Mouse (Mus musculus) intestine, embryonic 14.5 days (tissue): Measurements from ENCODE around the gene Zdhhc11. TPM values are rescaled to one million over a fixed set of nuclear protein-coding genes. Genes with fewer than 3 reads are reported as not detected.
"Not testable (repeated sequence)": the region's sequence is repeated elsewhere in the genome, so short reads cannot be mapped to it uniquely, and the experiment has no call there.

Experiments used
- ATAC-seq: fragments of 200-750 bp; cut with Nextera tagmentation; replicated peaks from 2 replicates; pipeline ENCODE4 v1.8.0; 2017; ENCODE audit warnings: low read depth, moderate number of reproducible peaks, moderate TSS enrichment, moderate library complexity; ENCODE audit not compliant: low FRiP score, low TSS enrichment
- DNase-seq: peaks from one replicate; pipeline ENCODE4 v3.0.0-alpha.2; 2018; ENCODE audit warnings: low spot score
- H3K27ac ChIP-seq: fragments of 300-500 bp; sonication (generic); 2 replicates; pipeline ENCODE4 v1.5.1; 2014; ENCODE audit warnings: low read depth, mild to moderate bottlenecking, control low read depth
- H3K27me3 ChIP-seq: fragments of 300-500 bp; sonication (generic); replicated peaks from 2 replicates; pipeline ENCODE4 v1.6.1; 2014; ENCODE audit warnings: low read length, control low read depth; ENCODE audit not compliant: control insufficient read depth, insufficient read depth
- H3K36me3 ChIP-seq: fragments of 300-500 bp; sonication (generic); 2 replicates; pipeline ENCODE4 v1.6.1; 2014; ENCODE audit warnings: low read length, control low read depth; ENCODE audit not compliant: control insufficient read depth, insufficient read depth
- H3K4me1 ChIP-seq: fragments of 300-500 bp; sonication (generic); replicated peaks from 2 replicates; pipeline ENCODE4 v1.6.1; 2014; ENCODE audit warnings: low read length, control low read depth, mixed read lengths; ENCODE audit not compliant: control insufficient read depth, insufficient read depth
- H3K4me2 ChIP-seq: fragments of 300-500 bp; sonication (generic); 2 replicates; pipeline ENCODE4 v1.6.1; 2014; ENCODE audit warnings: low read length
- H3K4me3 ChIP-seq: fragments of 300-500 bp; sonication (generic); 2 replicates; pipeline ENCODE4 v1.5.1; 2014; ENCODE audit warnings: low read depth, low read length, control low read depth, mixed read lengths
- H3K9ac ChIP-seq: fragments of 300-500 bp; sonication (generic); 2 replicates; pipeline ENCODE4 v1.6.1; 2014; ENCODE audit warnings: mild to moderate bottlenecking, low read length
- H3K9me3 ChIP-seq: fragments of 300-500 bp; sonication (generic); 2 replicates; pipeline ENCODE4 v1.6.1; 2016; ENCODE audit warnings: low read length, control low read depth; ENCODE audit not compliant: control insufficient read depth
- WGBS: fragments of 180-500 bp; shearing (Covaris S2); extraction: QIAGEN DNeasy Blood & Tissue Kit; methylation state at CpG from one replicate; pipeline ENCODE4 v1.1.7; 2014; 5-methylcytosine and 5-hydroxymethylcytosine counted together
- polyA plus RNA-seq: library from polyadenylated mRNA; unstranded; fragments of >200 nt; fragmentation: Nextera tagmentation; extraction: Ambion mirVana; gene quantifications from 2 replicates; pipeline ENCODE4 v1.2.1, GENCODE M21; 2014

The Zdhhc11 gene
- polyA plus RNA-seq, 1 experiment from 2014 or later, result not detected

DNA sequence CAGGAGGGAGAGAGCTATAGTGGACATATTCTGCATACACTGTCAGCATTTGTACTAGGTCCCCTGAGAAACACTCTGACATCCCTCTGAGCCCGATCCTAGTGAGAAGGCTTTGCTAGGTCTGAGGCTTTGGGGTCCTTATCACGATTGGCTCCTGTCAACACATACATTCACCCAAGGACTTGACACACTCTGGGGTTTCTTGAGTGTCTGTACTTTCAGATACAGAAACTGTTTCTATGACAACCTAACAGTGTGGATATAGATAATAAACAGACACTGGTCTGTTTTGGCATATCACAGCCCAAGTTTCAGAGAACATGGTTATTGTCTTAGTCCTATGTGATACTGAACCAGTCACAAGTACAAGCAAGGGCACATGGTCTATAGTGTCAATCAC lies 27.1 kb downstream of the Zdhhc11 start:
- DNase-seq (no peak), ATAC-seq (no peak)
- H3K4me1 ChIP-seq, result no peaks in the 10 kb centered on the region
- no peaks in the 10 kb centered on the region for H3K9me3 ChIP-seq
- H3K9ac ChIP-seq, result no peak overlapping the region
- no peaks in the 10 kb centered on the region for H3K36me3 ChIP-seq
- no peak overlapping the region for H3K4me2 ChIP-seq
- H3K27ac ChIP-seq, result no peak overlapping the region
- 83% methylated on average over 2 of the region's 2 CpGs for WGBS
- no peak overlapping the region for H3K4me3 ChIP-seq
- H3K27me3 ChIP-seq, result no peaks in the 10 kb centered on the region

DNA sequence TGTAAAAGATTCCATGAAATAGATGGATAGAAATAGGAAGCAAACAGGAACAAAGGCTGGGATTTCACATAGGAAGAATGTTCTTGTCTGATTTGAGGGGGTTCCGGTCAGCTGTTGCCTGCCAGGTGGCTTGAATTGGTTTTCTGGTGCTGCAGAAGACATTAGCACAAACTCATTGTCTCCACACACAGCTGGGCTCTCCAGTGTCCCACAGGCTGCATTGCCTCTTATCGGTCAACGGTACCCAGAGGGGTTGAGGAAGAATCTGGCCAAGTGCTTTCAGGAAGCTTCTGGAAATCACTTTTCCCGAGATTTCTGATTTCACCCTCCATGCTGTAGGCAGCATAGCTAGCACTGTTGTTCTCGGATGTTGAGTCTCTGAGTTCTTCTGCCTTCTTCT lies 27.6 kb downstream of the Zdhhc11 start:
- no peak for ATAC-seq
- no peaks in the 10 kb centered on the region for H3K36me3 ChIP-seq
- no peak for DNase-seq
- H3K9ac ChIP-seq, result no peak overlapping the region
- H3K4me3 ChIP-seq, result no peak overlapping the region
- H3K4me2 ChIP-seq, result no peak overlapping the region
- H3K9me3 ChIP-seq, result no peaks in the 10 kb centered on the region
- H3K4me1 ChIP-seq, result no peaks in the 10 kb centered on the region
- H3K27ac ChIP-seq, result no peak overlapping the region
- H3K27me3 ChIP-seq, result no peaks in the 10 kb centered on the region
- 82% methylated on average over 5 of the region's 5 CpGs for WGBS

DNA sequence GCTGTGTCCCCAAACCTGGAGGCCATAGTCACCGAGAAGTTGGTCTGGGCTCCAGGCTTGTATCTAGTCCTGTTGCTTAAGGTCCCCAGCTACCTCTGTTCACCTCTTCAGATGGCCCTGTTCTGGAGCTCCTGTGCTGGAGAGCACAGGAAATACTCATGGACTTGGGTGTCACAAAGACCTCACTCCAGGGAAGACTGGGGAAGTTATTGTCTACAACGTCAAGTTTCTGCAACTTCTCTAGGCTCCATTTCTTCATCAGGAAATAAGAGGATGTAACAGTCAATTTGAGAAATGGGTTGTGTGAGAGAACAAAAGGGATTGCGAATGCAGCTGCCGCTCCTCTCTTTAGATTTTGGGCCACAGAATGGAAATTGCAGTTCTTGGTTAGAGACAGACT lies 32.8 kb downstream of the Zdhhc11 start:
- H3K27me3 ChIP-seq, result no peaks in the 10 kb centered on the region
- no peak overlapping the region for H3K27ac ChIP-seq
- no peaks in the 10 kb centered on the region for H3K4me1 ChIP-seq
- ATAC-seq (no peak), DNase-seq (no peak)
- no peaks in the 10 kb centered on the region for H3K9me3 ChIP-seq
- 85% methylated on average over 4 of the region's 4 CpGs for WGBS
- no peak overlapping the region for H3K9ac ChIP-seq
- H3K36me3 ChIP-seq, result no peaks in the 10 kb centered on the region
- H3K4me2 ChIP-seq, result no peak overlapping the region
- no peak overlapping the region for H3K4me3 ChIP-seq

DNA sequence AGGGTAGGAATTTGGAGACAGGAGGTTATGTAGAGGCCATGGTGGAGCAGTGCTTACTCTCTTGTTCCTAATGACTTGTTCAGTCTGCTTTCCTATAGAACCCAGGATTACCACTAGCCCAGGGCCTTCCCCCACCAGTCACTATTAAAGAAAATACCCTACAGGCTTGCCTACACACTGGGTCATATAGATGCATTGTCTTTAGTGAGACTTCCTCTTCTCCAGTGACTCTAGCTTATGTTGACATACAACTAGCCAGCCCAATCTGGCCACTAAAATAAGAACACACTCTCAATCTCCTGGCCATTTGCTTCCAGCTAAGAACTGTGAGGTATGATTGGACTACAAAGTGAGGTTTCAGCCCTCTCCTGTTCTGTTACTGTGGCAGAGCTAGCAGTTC lies 36.9 kb downstream of the Zdhhc11 start:
- Histone ChIP-seq H3K9ac (no peak overlapping the region), H3K36me3 (no peaks in the 10 kb centered on the region), H3K4me1 (no peaks in the 10 kb centered on the region), H3K9me3 (no peaks in the 10 kb centered on the region), H3K27me3 (0 out of 2 replicates have a peak, but pooled peaks cover 2% of the 10 kb centered on the region), H3K27ac (no peak overlapping the region), H3K4me3 (no peak overlapping the region), H3K4me2 (no peak overlapping the region)
- no peak for ATAC-seq
- DNase-seq, result no peak

DNA sequence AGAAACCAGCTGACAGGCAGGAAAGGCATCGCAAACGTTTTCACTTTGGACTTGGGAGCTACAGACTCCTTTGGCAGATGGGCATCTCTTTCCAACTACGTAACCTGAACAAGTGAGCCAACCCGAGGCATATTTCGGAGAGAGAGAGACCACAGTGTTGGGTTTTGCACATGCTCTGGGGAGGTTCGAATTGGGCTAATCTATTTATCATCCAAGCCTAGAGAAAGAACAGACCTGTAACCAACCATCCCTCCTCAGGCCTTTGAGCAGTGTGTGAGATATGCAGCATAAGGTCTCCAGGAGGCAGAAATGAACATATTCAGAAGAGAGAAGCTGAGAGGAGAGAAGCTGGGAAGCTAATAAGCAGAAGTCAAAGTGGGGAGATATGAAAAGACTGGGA lies 37.3 kb downstream of the Zdhhc11 start:
- H3K27ac ChIP-seq, result no peak overlapping the region
- no peak overlapping the region for H3K4me2 ChIP-seq
- H3K9me3 ChIP-seq, result no peaks in the 10 kb centered on the region
- no peaks in the 10 kb centered on the region for H3K36me3 ChIP-seq
- ATAC-seq (no peak), DNase-seq (no peak)
- 80% methylated on average over 6 of the region's 6 CpGs for whole genome bisulfite sequencing
- no peaks in the 10 kb centered on the region for H3K4me1 ChIP-seq
- H3K4me3 ChIP-seq, result no peak overlapping the region
- 0 out of 2 replicates have a peak, but pooled peaks cover 3% of the 10 kb centered on the region for H3K27me3 ChIP-seq
- H3K9ac ChIP-seq, result no peak overlapping the region

DNA sequence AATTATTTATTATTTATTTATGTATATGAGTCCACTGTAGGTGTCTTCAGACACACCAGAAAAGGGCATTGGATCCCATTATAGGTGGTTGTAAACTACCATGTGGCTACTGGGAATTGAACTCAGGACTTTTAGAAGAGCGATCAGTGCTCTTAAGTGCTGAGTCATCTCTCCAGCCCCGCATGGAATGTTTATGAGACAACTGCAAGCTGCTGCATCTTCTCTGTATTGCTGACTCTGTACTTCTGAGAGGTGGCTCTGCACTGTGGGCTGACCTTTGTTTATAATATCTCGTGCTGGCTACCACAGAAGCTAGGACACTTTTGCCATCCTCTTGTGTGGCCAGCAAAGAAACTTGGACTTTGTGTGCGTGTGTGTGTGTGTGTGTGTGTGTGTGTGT lies 37.8 kb downstream of the Zdhhc11 start:
- no peaks in the 10 kb centered on the region for H3K4me1 ChIP-seq
- H3K36me3 ChIP-seq, result no peaks in the 10 kb centered on the region
- ATAC-seq (no peak), DNase-seq (no peak)
- no peak overlapping the region for H3K27ac ChIP-seq
- H3K4me2 ChIP-seq, result no peak overlapping the region
- H3K9me3 ChIP-seq, result no peaks in the 10 kb centered on the region
- H3K27me3 ChIP-seq, result 0 out of 2 replicates have a peak, but pooled peaks cover 3% of the 10 kb centered on the region
- no peak overlapping the region for H3K4me3 ChIP-seq
- no peak overlapping the region for H3K9ac ChIP-seq
- WGBS, result 58% methylated on average over 4 of the region's 4 CpGs

DNA sequence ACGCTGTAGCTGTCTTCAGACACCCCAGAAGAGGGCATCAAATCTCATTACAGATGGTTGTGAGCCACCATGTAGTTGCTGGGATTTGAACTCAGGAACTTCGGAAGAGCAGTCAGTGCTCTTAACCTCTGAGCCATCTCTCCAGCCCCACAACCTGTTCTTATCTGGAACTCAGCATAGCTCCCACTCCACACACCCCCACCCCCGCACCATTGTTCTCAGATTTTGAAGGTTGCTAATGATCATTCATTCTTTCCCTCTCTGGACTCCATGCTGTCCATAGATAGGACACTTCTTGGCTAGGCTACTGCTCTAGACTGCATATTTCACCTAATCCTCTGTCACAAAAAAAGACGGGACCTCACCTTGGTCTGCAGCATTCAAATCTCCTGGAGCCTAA lies 43.2 kb downstream of the Zdhhc11 start:
- H3K9me3 ChIP-seq, DNase-seq, H3K27ac ChIP-seq, H3K9ac ChIP-seq, H3K4me1 ChIP-seq, H3K4me3 ChIP-seq, ATAC-seq, H3K4me2 ChIP-seq, H3K36me3 ChIP-seq: not testable (repeated sequence)
- WGBS, result 83% methylated on average over 4 of the region's 4 CpGs
- H3K27me3 ChIP-seq, result peaks cover 23% of the 10 kb centered on the region

DNA sequence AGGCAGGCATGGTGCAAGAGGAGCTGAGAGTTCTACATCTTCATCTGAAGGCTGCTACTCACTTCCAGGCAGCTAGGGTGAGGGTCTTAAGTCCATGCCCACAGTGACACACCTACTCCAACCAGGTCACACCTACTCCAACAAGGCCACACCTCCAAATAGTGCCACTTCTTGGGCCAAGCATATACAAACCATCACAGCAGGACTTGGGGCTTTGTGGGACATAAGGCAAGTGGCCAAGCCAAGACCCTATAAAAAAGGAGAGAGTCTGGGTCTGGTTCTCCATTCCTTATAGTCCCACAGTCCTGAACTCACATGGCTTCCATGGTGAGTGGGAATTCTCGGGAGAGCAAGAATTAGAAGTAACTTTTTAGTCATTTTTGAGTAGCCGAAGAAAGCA lies 44.6 kb downstream of the Zdhhc11 start:
- H3K4me2 ChIP-seq, ATAC-seq, H3K36me3 ChIP-seq, H3K27ac ChIP-seq, H3K9ac ChIP-seq, DNase-seq, H3K4me3 ChIP-seq, H3K4me1 ChIP-seq, H3K9me3 ChIP-seq: not testable (repeated sequence)
- peaks cover 29% of the 10 kb centered on the region for H3K27me3 ChIP-seq
- WGBS, result 73% methylated on average over 2 of the region's 2 CpGs

DNA sequence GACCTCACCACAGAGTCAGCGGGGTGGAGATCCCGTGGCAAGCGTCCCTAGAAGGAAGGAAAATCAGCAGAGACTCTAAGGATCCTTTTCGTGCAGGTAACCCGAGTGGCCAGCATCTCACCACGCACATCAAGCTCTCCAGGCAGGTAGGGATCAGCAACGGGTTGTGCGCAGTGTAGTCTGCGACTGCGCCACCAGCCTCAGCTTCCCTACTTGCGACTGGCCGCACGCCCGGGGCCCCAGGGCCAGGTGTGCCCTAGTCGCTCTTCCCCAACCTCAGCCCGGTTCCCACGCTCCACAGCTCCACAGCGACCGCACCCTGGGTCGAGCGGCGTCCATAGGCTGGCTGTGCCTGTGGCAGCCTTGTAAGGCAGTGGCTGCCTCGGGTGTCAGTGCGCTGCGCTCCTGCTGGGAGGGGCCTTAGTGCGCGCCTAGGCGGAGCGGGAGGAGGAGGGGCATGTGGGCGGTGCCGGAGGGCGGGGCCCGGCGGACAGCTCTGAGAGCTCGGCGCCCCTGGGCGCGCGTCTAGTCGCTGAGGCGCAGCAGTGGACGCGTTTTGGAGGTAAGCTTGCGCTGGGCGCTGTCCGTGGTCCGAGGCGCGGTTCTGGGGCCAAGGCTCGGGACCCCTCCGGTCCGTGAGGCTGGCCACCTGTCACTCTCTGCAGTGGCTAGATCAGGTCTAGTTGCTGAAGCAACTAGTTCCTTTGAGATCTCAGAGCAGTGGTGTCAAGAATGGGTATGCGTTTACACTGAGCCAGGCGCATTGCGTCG lies 45.5 kb downstream of the Zdhhc11 start, which contains the start of gene Tppp:
Gene Tppp, plus strand, starts transcription at position 460 of the 771 bp plus-strand sequence.
- Histone ChIP-seq H3K27me3 (peaks cover 29% of the 10 kb centered on the region), H3K4me3 (peak within 1 kb of the TSS; percentile 48), H3K4me1 (0 out of 2 replicates have a peak, but pooled peaks cover 5% of the 10 kb centered on the region), H3K27ac (no peak within 1 kb of the TSS), H3K9ac (peak within 1 kb of the TSS; percentile 37), H3K4me2 (peak within 1 kb of the TSS; percentile 82), H3K9me3 (no peaks in the 10 kb centered on the region), H3K36me3 (no peaks in the 10 kb centered on the region)
- ATAC-seq (peak; percentile 95), DNase-seq (peak; percentile 91)
- WGBS, result under 1% methylated on average over 49 of the region's 56 CpGs
